Mouse (Mus musculus) CD4-positive helper T cell, adult 2 months (primary cell): ENCODE measurements at regions not wholly inside any gene's neighbourhood (a gene's known extent, or its start where the extent isn't known, plus 50 kb on each side); places are given as distances from the start of the nearest gene placed in this dataset.
"Not testable (repeated sequence)": the region's sequence is repeated elsewhere in the genome, so short reads cannot be mapped to it uniquely, and the experiment has no call there.

Experiments used
- DNase-seq: peaks from one replicate; pipeline ENCODE4 v3.0.0-alpha.2; 2012; ENCODE audit warnings: low read depth, missing footprints, low spot score

- peak; percentile 77 for DNase-seq
These were observed 108.4 kb upstream of the Spata13 start for GRCm38 (mm10) chr14:60525284-60525962.

GRCm38 (mm10) chr14:60525979-60526378 is 107.8 kb upstream of the Spata13 start:
- no peak for DNase-seq

- no peak for DNase-seq
These were observed 107.0 kb upstream of the Spata13 start for GRCm38 (mm10) chr14:60526832-60527231.

GRCm38 (mm10) chr14:60527951-60528350 is 105.8 kb upstream of the Spata13 start:
- DNase-seq = no peak

- DNase-seq = no peak
These were observed 105.3 kb upstream of the Spata13 start for GRCm38 (mm10) chr14:60528520-60528919.

- DNase-seq = no peak
These were observed 104.8 kb upstream of the Spata13 start for GRCm38 (mm10) chr14:60529022-60529421.

GRCm38 (mm10) chr14:60529646-60530347 is 104.0 kb upstream of the Spata13 start:
- no peak for DNase-seq

- no peak for DNase-seq
These were observed 103.5 kb upstream of the Spata13 start for GRCm38 (mm10) chr14:60530348-60530711.

- no peak for DNase-seq
These were observed 102.8 kb upstream of the Spata13 start for GRCm38 (mm10) chr14:60530973-60531372.

- DNase-seq = no peak
These were observed 102.0 kb upstream of the Spata13 start for GRCm38 (mm10) chr14:60531766-60532165.

GRCm38 (mm10) chr14:60533452-60534224 is 100.2 kb upstream of the Spata13 start:
- DNase-seq = no peak

- DNase-seq = no peak
These were observed 94.8 kb upstream of the Spata13 start for GRCm38 (mm10) chr14:60539040-60539439.

GRCm38 (mm10) chr14:60540111-60540510 is 93.7 kb upstream of the Spata13 start:
- no peak for DNase-seq

GRCm38 (mm10) chr14:60541596-60541995 is 92.2 kb upstream of the Spata13 start:
- peak; percentile 13 for DNase-seq

- DNase-seq = no peak
These were observed 89.0 kb upstream of the Spata13 start for GRCm38 (mm10) chr14:60544767-60545166.

- DNase-seq = no peak
These were observed 79.5 kb upstream of the Spata13 start for GRCm38 (mm10) chr14:60554222-60554740.

GRCm38 (mm10) chr14:60556541-60556940 is 77.3 kb upstream of the Spata13 start:
- DNase-seq = no peak

GRCm38 (mm10) chr14:60557020-60557419 is 76.8 kb upstream of the Spata13 start:
- no peak for DNase-seq

GRCm38 (mm10) chr14:60559376-60559775 is 74.4 kb upstream of the Spata13 start:
- no peak for DNase-seq

GRCm38 (mm10) chr14:60559826-60560529 is 73.8 kb upstream of the Spata13 start:
- DNase-seq = peak; percentile 11

- DNase-seq = no peak
These were observed 57.5 kb upstream of the Spata13 start for GRCm38 (mm10) chr14:60576281-60576680.

- not testable (repeated sequence) for DNase-seq
These were observed 53.7 kb upstream of the Spata13 start for GRCm38 (mm10) chr14:60580131-60580530.
